Mouse (Mus musculus): Measurements from ENCODE around the gene Ceacam1. TPM values are rescaled to one million over a fixed set of nuclear protein-coding genes. Genes with fewer than 3 reads are reported as not detected.
"Not testable (repeated sequence)": the region's sequence is repeated elsewhere in the genome, so short reads cannot be mapped to it uniquely, and the experiment has no call there.

Gene Ceacam1
- polyA plus RNA-seq, 1 experiment from 2014 or later: 2.5 TPM

GRCm38 (mm10) chr7:25439978-25440815 lies 37.2 kb downstream of the Ceacam1 start:
- DNase-seq (ENCODE audit: low spot score): no peak

DNA sequence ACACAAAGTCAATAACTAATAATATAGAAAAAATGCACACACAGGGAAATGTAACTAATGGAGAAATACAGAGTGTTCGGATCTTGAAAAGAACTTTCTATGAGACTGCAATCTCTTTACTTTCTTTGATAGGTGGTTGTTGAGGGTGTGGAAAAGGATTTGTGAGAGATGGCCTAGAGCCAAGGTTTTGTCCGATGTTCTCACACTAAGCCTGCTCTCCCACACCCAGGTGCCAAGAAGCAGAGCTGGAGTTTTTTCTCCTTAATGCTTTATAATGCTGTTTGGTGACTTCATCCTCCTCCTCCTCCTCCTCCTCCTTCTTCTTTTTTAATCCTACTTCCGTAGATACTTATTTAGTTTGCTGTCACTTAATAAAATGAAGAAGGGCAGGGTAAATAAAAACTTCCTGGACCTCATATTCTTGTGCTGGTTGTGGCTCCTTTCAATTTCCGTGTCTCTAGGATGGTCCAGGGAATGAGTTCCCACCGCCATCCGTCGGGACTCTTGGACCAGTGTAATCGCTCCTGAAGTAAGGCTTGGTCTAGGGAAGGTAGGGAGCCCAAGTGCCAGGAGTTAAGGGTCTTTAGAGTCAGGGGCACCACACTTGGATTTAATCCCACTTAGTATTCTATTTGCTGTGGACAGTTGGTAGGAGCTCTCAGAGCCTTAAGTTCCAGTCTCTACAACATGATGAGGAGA lies 38.1 kb downstream of the Ceacam1 start:
- DNase-seq (ENCODE audit: low spot score): no peak

DNA sequence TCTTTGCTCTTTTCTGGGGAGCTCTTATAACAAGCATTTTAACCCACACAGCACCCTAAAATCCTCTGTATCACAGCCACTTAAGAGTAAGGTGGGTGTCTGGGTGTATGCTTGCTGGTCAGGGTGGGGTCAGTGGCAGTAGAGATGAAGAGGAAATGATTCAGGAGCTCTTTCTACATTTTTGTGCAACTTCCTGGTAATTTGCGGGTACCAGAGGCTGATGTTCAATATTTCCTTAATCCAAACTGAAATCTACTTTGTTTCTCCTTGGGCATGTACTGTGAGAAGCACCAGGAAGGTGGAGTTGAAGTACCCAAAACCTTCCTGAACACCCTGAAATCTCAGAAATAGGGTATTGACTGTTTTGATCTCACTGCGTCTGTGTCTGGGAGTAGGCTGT lies 40.7 kb downstream of the Ceacam1 start:
- DNase-seq (ENCODE audit: low spot score): no peak

DNA sequence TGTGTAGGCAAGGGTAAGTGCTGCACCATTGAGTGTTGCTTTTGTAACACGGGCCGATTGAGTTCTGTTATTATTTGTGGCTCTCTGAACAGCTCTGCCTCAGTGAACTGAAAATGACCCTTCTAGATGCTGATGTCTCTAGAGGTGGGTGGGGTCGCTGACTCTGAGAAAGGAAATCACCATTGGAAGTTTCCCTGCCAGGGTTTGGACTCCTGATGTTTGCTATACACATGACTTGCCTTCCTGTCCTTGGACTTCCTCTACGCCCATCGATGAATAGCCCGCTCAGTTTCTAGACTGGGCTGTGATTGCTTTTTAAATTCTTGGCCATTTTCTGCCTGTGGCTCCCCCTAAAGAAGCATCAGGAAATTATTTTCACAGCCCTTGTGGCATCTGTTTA lies 41.2 kb downstream of the Ceacam1 start:
- no peak for DNase-seq (ENCODE audit: low spot score)

GRCm38 (mm10) chr7:25435546-25435851 lies 41.9 kb downstream of the Ceacam1 start:
- no peak for DNase-seq (ENCODE audit: low spot score)

DNA sequence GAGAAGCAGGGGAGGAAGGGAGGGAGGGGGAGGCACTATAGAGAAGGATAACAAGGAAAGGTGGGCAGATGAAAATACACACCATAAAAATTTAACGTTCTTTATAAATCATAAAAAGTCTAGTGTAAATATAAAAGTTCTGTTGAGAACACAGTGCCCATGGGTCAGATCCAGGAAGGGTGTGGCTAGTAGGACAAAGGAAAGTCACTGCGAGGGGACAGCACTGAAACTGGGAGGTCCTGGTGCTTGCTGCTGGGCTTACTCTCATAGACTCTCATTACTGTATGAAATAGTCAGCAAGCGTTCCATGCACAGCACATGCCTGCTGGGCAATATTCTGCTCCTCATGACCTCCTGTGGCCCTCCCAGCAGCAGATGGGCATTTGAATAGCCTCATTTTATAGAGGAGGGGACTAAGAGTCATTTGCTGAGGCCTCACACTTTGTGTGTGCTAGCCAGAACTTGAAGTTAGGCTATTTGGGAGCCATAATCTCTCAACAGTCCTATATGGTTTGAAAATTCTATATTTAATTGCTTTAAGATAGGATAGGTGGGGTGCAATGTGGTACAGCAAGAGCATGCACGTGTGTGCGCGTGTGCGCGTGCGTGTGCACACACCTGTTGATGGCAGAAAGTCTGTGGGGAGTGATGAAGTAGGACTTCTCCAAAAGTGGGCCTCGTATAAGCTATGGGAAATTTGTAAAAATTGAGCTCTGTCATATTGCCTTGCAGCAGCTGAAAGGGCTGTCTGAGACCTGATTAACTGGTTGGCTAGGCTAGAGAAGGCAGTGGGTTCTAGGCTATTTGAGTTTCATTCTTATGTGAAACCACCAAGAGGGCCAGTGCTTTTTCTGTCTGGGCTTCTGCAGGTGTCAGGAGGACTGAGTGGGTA lies 42.5 kb downstream of the Ceacam1 start:
- no peak for DNase-seq (ENCODE audit: low spot score)

GRCm38 (mm10) chr7:25433781-25434560 lies 43.4 kb downstream of the Ceacam1 start:
- no peak for DNase-seq (ENCODE audit: low spot score)

- DNase-seq (ENCODE audit: low spot score): peak; percentile 3
Measured at GRCm38 (mm10) chr7:25433007-25433541, 44.3 kb downstream of the Ceacam1 start.

DNA sequence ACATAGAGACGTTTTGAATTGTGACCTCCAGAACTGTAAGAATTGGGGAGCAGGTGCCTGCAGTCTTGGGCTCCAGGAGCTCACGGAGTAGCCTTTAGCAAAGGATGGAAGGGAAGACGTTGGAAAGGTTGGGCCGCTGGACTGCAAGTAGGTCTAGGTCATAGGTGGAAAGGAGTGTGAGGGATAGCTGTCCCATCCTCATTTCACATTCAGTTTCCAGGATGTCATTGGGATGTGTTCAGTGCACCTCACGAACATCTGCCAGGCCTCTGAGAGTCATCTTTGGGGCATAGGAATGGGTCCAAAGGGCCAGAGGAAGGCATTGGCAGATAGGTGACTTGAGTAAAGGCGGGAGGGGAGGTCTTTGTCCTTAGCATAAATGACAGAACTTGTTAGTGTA lies 45.0 kb downstream of the Ceacam1 start:
- no peak for DNase-seq (ENCODE audit: low spot score)

- DNase-seq (ENCODE audit: low spot score): no peak
Measured at GRCm38 (mm10) chr7:25429886-25430784, 47.3 kb downstream of the Ceacam1 start.

DNA sequence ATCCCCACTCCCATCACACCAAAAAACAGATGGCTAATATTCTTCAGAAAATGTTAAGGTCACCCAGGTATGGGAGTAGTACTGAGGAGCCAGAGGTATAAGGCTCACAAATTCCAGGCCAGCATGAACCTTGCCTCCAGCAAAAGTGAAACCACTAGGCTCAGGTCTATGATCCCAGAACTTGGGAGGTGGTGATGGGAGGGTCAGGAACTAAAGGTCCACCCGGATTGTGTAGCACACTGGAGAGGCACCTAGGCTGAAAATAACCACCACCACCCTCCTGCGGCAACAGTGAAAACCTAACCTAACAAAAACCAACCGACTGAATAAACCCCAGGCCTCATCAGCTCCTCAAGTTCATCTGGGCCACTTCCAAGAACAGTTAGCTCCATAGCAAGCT lies 49.1 kb downstream of the Ceacam1 start:
- no peak for DNase-seq (ENCODE audit: low spot score)

- no peak for DNase-seq (ENCODE audit: low spot score)
Measured at GRCm38 (mm10) chr7:25427144-25427543, 50.3 kb downstream of the Ceacam1 start.

GRCm38 (mm10) chr7:25426380-25426779 lies 51.0 kb downstream of the Ceacam1 start:
- not testable (repeated sequence) for DNase-seq (ENCODE audit: low spot score)

DNA sequence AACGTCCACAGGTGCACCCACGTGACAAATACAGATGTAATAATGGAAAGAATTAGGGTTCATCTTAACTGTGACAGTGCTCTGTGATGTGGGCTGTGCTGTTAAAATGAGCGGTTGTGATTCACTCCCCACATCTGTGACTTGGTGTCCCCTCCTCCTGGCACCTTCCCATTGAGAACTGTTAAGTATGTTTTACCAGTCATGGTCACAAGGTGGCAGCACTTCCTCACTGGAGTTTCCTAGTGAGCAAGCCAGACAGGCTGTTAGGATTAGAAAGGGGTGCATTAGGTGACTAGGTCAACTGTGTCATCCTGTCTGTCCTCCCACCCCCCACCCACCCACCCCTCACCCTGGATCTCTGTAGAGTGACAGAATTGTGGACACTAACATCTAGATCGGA lies 53.0 kb downstream of the Ceacam1 start:
- DNase-seq (ENCODE audit: low spot score): peak; percentile 87

DNA sequence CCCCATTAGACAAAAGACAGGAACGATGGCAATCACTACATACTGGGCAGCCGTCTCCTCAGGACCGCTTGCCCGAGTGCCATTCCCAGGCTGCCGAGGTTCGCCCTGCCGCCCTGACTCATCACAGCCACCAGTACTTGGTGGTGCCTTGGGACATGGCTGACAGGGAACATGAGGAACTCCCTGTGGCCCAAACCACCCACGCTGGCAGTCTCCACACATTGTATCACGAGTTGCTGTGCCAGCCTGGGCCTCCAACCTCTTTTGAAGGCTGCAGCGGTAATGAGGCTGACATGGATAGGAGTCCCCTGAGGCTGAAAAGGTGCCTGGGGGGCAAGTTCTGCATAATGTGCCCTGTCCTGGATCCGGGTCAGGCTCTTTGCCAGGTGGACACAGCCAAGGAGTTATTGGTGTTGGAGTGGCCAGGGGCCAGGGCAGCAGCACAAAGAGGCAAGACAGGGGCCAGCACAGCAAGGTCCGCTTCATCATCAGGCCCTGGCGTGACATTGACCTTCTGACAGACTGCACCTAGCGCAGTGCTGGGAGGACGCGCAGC lies 55.0 kb downstream of the Ceacam1 start:
- DNase-seq (ENCODE audit: low spot score): no peak

DNA sequence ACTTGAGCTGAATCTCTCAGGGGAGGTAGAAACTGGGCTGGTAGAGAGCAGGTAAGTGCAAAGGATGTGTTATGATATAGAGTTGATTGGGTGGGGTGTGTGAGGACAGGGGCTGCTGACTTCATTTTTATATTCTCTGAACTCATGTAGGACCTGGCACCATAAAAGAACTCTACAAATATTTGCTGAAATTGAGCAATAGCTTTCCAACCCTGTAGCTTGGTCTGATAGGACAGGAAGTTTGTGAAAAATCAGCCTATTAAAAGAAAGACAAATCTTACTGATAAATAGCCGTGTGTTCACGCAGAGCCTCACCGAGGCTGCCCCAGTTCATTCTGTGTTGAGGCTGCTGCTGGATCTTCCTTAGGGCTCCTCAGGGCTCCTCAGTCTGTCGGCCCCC lies 57.5 kb downstream of the Ceacam1 start:
- no peak for DNase-seq (ENCODE audit: low spot score)

GRCm38 (mm10) chr7:25419536-25419935 lies 57.9 kb downstream of the Ceacam1 start:
- no peak for DNase-seq (ENCODE audit: low spot score)

GRCm38 (mm10) chr7:25417597-25417996 lies 59.8 kb downstream of the Ceacam1 start:
- DNase-seq (ENCODE audit: low spot score): peak; percentile 30

- no peak for DNase-seq (ENCODE audit: low spot score)
Measured at GRCm38 (mm10) chr7:25412833-25413441, 64.5 kb downstream of the Ceacam1 start, which contains the start of gene Cxcl17. Gene Cxcl17, minus strand, starts transcription at chr7:25412886.

Measured in thymus, postnatal 0 days (tissue).